In the genomic region with DNA sequence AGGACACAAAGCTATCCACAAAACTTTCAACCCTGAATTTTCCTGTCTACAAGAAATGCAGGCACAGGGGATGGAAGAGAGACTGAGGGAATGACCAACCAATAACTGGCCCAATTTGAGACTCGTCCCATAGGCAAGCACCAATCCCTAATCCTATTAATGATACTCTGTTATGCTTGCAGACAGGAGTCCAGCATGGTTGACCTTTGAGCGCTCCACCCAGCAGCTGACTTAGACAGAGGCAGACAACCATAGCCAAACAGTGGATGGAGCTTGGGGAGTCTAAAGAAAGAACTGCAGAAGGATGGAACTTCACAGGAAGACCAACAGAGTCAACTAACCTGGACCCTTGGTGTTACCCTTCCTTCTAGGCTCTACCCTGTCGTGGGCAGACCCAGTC, we compare ENCODE assay signal across 20 mouse cellular contexts. TPM values are rescaled to one million over a fixed set of nuclear protein-coding genes. Genes with fewer than 3 reads are reported as not detected.
DNase-seq lines count a peak whose midpoint lies in the region; ATAC-seq and TF ChIP-seq lines count a peak whose summit lies in the region.
"Had no signal": no experiment of that assay in that cellular context is flagged by ENCODE, and none has a peak within 500 bp of the region (broad histone marks: within the 10 kb centered on the region; RNA-seq: fewer than 3 reads in every experiment).

No protein-coding gene starts in this region.

- ATAC-seq in kidney, postnatal 0 days (replicated peaks; ENCODE audit: low FRiP score, low read depth) = peak; percentile 63; the same call in 1 of the 2 replicates
- ATAC-seq: forebrain, embryonic 16.5 days had no signal

- H3K27ac ChIP-seq in kidney, postnatal 0 days = no peak overlapping the region
- no peak overlapping the region for H3K27ac ChIP-seq in cerebellum, adult 2 months (ENCODE audit: insufficient read depth, low read length)
- H3K27ac ChIP-seq: embryonic facial prominence, embryonic 13.5 days; forebrain, embryonic 12.5 days; heart, embryonic 10.5 days; hindbrain, embryonic 12.5 days had no signal

- WGBS in kidney, postnatal 0 days = 79% methylated on average over 3 of the region's 3 CpGs
- WGBS in cerebellum, adult 2 months = 85% methylated on average over 3 of the region's 3 CpGs

- no peak for TF ChIP-seq CTCF in kidney, postnatal 0 days (IDR thresholded peaks at IDR 0.05; ENCODE audit: low read depth)
- no peak for TF ChIP-seq CTCF in cerebellum, adult 2 months (IDR thresholded peaks at IDR 0.05; ENCODE audit: borderline replicate concordance, insufficient read depth, low read depth, low read length)

- no peak for TF ChIP-seq POLR2A in cerebellum, adult 2 months (IDR thresholded peaks at IDR 0.05; ENCODE audit: borderline replicate concordance, insufficient read depth, low read length)

- H3K9ac ChIP-seq in kidney, postnatal 0 days (ENCODE audit: low read depth, low read length) = no peak overlapping the region
- H3K9ac ChIP-seq: embryonic facial prominence, embryonic 13.5 days; forebrain, embryonic 12.5 days; hindbrain, embryonic 12.5 days had no signal

- no peak overlapping the region for H3K4me2 ChIP-seq in kidney, postnatal 0 days (ENCODE audit: low read length)
- H3K4me2 ChIP-seq: embryonic facial prominence, embryonic 13.5 days; forebrain, embryonic 12.5 days; hindbrain, embryonic 12.5 days had no signal

- DNase-seq in kidney, adult 8-10 months = peak; percentile 45 to 54
- no peak for DNase-seq in kidney, postnatal 10 days
- DNase-seq in kidney, postnatal 0 days (ENCODE audit: low spot score) = peak; percentile 5
- peak; percentile 38 to 69 for DNase-seq in kidney, postnatal 25 days
- no peak for DNase-seq in left cerebral cortex, adult 11 months (ENCODE audit: low spot score)
- DNase-seq in cerebellum, adult 2 months = no peak
- DNase-seq: adrenal gland, postnatal 10 days; cerebellum, adult 11 months; cerebellum, adult 9-10 months; cerebellum, postnatal 25 days; gastrocnemius, postnatal 10 days; heart, adult 18-20 months; heart, postnatal 10 days; heart, postnatal 4 days had no signal

- no peaks in the 10 kb centered on the region for H3K27me3 ChIP-seq in kidney, postnatal 0 days (ENCODE audit: insufficient read depth, low read length)
- H3K27me3 ChIP-seq in cerebellum, adult 2 months (ENCODE audit: control insufficient read depth, insufficient read depth, low read length) = no peaks in the 10 kb centered on the region
- H3K27me3 ChIP-seq: embryonic facial prominence, embryonic 13.5 days; forebrain, embryonic 12.5 days; hindbrain, embryonic 12.5 days had no signal

- H3K4me3 ChIP-seq in kidney, postnatal 0 days (replicated peaks; ENCODE audit: low read depth, low read length) = no peak overlapping the region
- H3K4me3 ChIP-seq in cerebellum, adult 2 months (replicated peaks; ENCODE audit: insufficient read depth, low read depth, low read length) = no peak overlapping the region
- H3K4me3 ChIP-seq: embryonic facial prominence, embryonic 13.5 days; forebrain, embryonic 12.5 days; heart, embryonic 10.5 days; hindbrain, embryonic 12.5 days had no signal

- no peaks in the 10 kb centered on the region for H3K4me1 ChIP-seq in kidney, postnatal 0 days (replicated peaks; ENCODE audit: insufficient read depth, low read length)
- H3K4me1 ChIP-seq in cerebellum, adult 2 months (ENCODE audit: control insufficient read depth, insufficient read depth, low read length) = no peaks in the 10 kb centered on the region
- H3K4me1 ChIP-seq: embryonic facial prominence, embryonic 13.5 days; forebrain, embryonic 12.5 days; heart, embryonic 10.5 days; hindbrain, embryonic 12.5 days had no signal

- no peaks in the 10 kb centered on the region for H3K36me3 ChIP-seq in kidney, postnatal 0 days (ENCODE audit: insufficient read depth, low read length)
- H3K36me3 ChIP-seq: forebrain, embryonic 12.5 days had no signal

- no peaks in the 10 kb centered on the region for H3K9me3 ChIP-seq in kidney, postnatal 0 days (replicated peaks; ENCODE audit: low read length)
- H3K9me3 ChIP-seq: embryonic facial prominence, embryonic 13.5 days; forebrain, embryonic 12.5 days; heart, embryonic 10.5 days; hindbrain, embryonic 12.5 days had no signal

RNA-seq across cellular contexts. Expression of a gene that starts 14.1 kb away (rescaled TPM):
- polyA plus RNA-seq in kidney, postnatal 0 days (2015; fragmentation: Nextera tagmentation; extraction: Ambion mirVana) = 9.2 and 9.6 TPM in 2 replicates
- polyA plus RNA-seq in cerebellum, adult 2 months (2012; rRNA removed) = 8.2 and 10.6 TPM in 2 replicates

RNA-seq across cellular contexts. Expression of a gene that starts 21.6 kb away (rescaled TPM):
- 11.4 and 12.6 TPM in 2 replicates for polyA plus RNA-seq in kidney, postnatal 0 days (2015; fragmentation: Nextera tagmentation; extraction: Ambion mirVana)
- polyA plus RNA-seq in cerebellum, adult 2 months (2012; rRNA removed) = 12.7 and 13.1 TPM in 2 replicates

RNA-seq across cellular contexts. Expression of a gene that starts 59.9 kb away (rescaled TPM):
- not detected in 2 replicates for polyA plus RNA-seq in kidney, postnatal 0 days (2015; fragmentation: Nextera tagmentation; extraction: Ambion mirVana)
- 0.46 and 0.61 TPM in 2 replicates for polyA plus RNA-seq in cerebellum, adult 2 months (2012; rRNA removed)
- polyA plus RNA-seq: embryonic facial prominence, embryonic 13.5 days; forebrain, embryonic 12.5 days; heart, embryonic 10.5 days; heart, embryonic 14.5 days; hindbrain, embryonic 12.5 days had no signal

Comparison
In these comparisons a context has a peak if more than half of its experiments do, and no peak if none do; other contexts are left out.
1. DNase-seq: peak in kidney, adult 8-10 months (2 of 2), kidney, postnatal 0 days (single experiment) and kidney, postnatal 25 days (2 of 2); none in kidney, postnatal 10 days (single experiment), left cerebral cortex, adult 11 months (single experiment) and cerebellum, adult 2 months (0 of 2).